Mouse (Mus musculus): Measurements from ENCODE around the gene Tcf19. TPM values are rescaled to one million over a fixed set of nuclear protein-coding genes. Genes with fewer than 3 reads are reported as not detected.
A peak's percentile ranks its signal among the peaks of the same experiment; 100 is the strongest.
"Not testable (repeated sequence)": the region's sequence is repeated elsewhere in the genome, so short reads cannot be mapped to it uniquely, and the experiment has no call there.

The Tcf19 gene
- polyA plus RNA-seq, 1 experiment from 2014 or later: 8.5 TPM

- 7% methylated on average over 25 of the region's 25 CpGs for WGBS
- H3K4me2 ChIP-seq (ENCODE audit: low read length): peak overlapping the region; percentile 96
- no peaks in the 10 kb centered on the region for H3K9me3 ChIP-seq (replicated peaks; ENCODE audit: control insufficient read depth, low read length, poor library complexity, severe bottlenecking)
- no peak overlapping the region for H3K27ac ChIP-seq (ENCODE audit: low read length)
- H3K9ac ChIP-seq (ENCODE audit: low read depth, low read length): peak overlapping the region; percentile 54
- no peaks in the 10 kb centered on the region for H3K36me3 ChIP-seq (ENCODE audit: control insufficient read depth, insufficient read depth, low read length)
- H3K4me1 ChIP-seq (ENCODE audit: control insufficient read depth, insufficient read depth, low read length): peaks cover 10% of the 10 kb centered on the region; the same call in 1 of the 2 replicates
- H3K4me3 ChIP-seq (ENCODE audit: low read depth, low read length): peak overlapping the region; percentile 63
- ATAC-seq: peak; percentile 56
- H3K27me3 ChIP-seq (ENCODE audit: control insufficient read depth, insufficient read depth, low read depth, low read length): no peaks in the 10 kb centered on the region
Measured at GRCm38 (mm10) chr17:35515911-35516640, 548 bp downstream of the Tcf19 start.

- no peaks in the 10 kb centered on the region for H3K36me3 ChIP-seq (ENCODE audit: control insufficient read depth, insufficient read depth, low read length)
- peaks cover 10% of the 10 kb centered on the region; the same call in 1 of the 2 replicates for H3K4me1 ChIP-seq (ENCODE audit: control insufficient read depth, insufficient read depth, low read length)
- no peaks in the 10 kb centered on the region for H3K27me3 ChIP-seq (ENCODE audit: control insufficient read depth, insufficient read depth, low read depth, low read length)
- H3K4me2 ChIP-seq (ENCODE audit: low read length): no peak overlapping the region
- no peak overlapping the region for H3K4me3 ChIP-seq (ENCODE audit: low read depth, low read length)
- no peak overlapping the region for H3K27ac ChIP-seq (ENCODE audit: low read length)
- no peak for ATAC-seq
- no peaks in the 10 kb centered on the region for H3K9me3 ChIP-seq (replicated peaks; ENCODE audit: control insufficient read depth, low read length, poor library complexity, severe bottlenecking)
- no peak overlapping the region for H3K9ac ChIP-seq (ENCODE audit: low read depth, low read length)
- 65% methylated on average over 6 of the region's 6 CpGs for WGBS
Measured at GRCm38 (mm10) chr17:35514756-35515155, 1.9 kb downstream of the Tcf19 start.

GRCm38 (mm10) chr17:35513886-35514285 is 2.7 kb downstream of the Tcf19 start:
- Histone ChIP-seq H3K9me3 (replicated peaks; ENCODE audit: control insufficient read depth, low read length, poor library complexity, severe bottlenecking) (no peaks in the 10 kb centered on the region), H3K4me1 (ENCODE audit: control insufficient read depth, insufficient read depth, low read length) (peaks cover 10% of the 10 kb centered on the region; the same call in 1 of the 2 replicates), H3K9ac (ENCODE audit: low read depth, low read length) (no peak overlapping the region), H3K4me3 (ENCODE audit: low read depth, low read length) (no peak overlapping the region), H3K36me3 (ENCODE audit: control insufficient read depth, insufficient read depth, low read length) (no peaks in the 10 kb centered on the region), H3K27ac (ENCODE audit: low read length) (no peak overlapping the region), H3K27me3 (ENCODE audit: control insufficient read depth, insufficient read depth, low read depth, low read length) (no peaks in the 10 kb centered on the region; the same call in 1 of the 2 replicates), H3K4me2 (ENCODE audit: low read length) (no peak overlapping the region)
- 9% methylated on average over 2 of the region's 2 CpGs for WGBS
- no peak for ATAC-seq

- Histone ChIP-seq H3K9ac (ENCODE audit: low read depth, low read length) (no peak overlapping the region), H3K36me3 (ENCODE audit: control insufficient read depth, insufficient read depth, low read length) (no peaks in the 10 kb centered on the region), H3K27ac (ENCODE audit: low read length) (no peak overlapping the region), H3K4me2 (ENCODE audit: low read length) (no peak overlapping the region), H3K27me3 (ENCODE audit: control insufficient read depth, insufficient read depth, low read depth, low read length) (no peaks in the 10 kb centered on the region; the same call in 1 of the 2 replicates), H3K4me1 (ENCODE audit: control insufficient read depth, insufficient read depth, low read length) (peaks cover 10% of the 10 kb centered on the region; the same call in 1 of the 2 replicates), H3K9me3 (replicated peaks; ENCODE audit: control insufficient read depth, low read length, poor library complexity, severe bottlenecking) (no peaks in the 10 kb centered on the region), H3K4me3 (ENCODE audit: low read depth, low read length) (no peak overlapping the region)
- 98% methylated on average over 7 of the region's 7 CpGs for WGBS
- no peak for ATAC-seq
Measured at GRCm38 (mm10) chr17:35512916-35513626, 3.6 kb downstream of the Tcf19 start.

GRCm38 (mm10) chr17:35509284-35509683 is 7.3 kb downstream of the Tcf19 start:
- no peak; the same call in 1 of the 2 replicates for ATAC-seq
- Histone ChIP-seq H3K4me2 (ENCODE audit: low read length) (no peak overlapping the region), H3K36me3 (ENCODE audit: control insufficient read depth, insufficient read depth, low read length) (no peaks in the 10 kb centered on the region), H3K27ac (ENCODE audit: low read length) (no peak overlapping the region), H3K9ac (ENCODE audit: low read depth, low read length) (no peak overlapping the region), H3K9me3 (replicated peaks; ENCODE audit: control insufficient read depth, low read length, poor library complexity, severe bottlenecking) (no peaks in the 10 kb centered on the region), H3K27me3 (ENCODE audit: control insufficient read depth, insufficient read depth, low read depth, low read length) (peaks cover 25% of the 10 kb centered on the region), H3K4me1 (ENCODE audit: control insufficient read depth, insufficient read depth, low read length) (no peaks in the 10 kb centered on the region), H3K4me3 (ENCODE audit: low read depth, low read length) (no peak overlapping the region)
- WGBS: 31% methylated on average over 8 of the region's 8 CpGs

GRCm38 (mm10) chr17:35508279-35508678 is 8.3 kb downstream of the Tcf19 start:
- not testable (repeated sequence) for H3K4me3 ChIP-seq (ENCODE audit: low read depth, low read length); H3K4me1 ChIP-seq (ENCODE audit: control insufficient read depth, insufficient read depth, low read length); H3K27ac ChIP-seq (ENCODE audit: low read length); ATAC-seq; H3K4me2 ChIP-seq (ENCODE audit: low read length); H3K9me3 ChIP-seq (replicated peaks; ENCODE audit: control insufficient read depth, low read length, poor library complexity, severe bottlenecking); H3K9ac ChIP-seq (ENCODE audit: low read depth, low read length); H3K36me3 ChIP-seq (ENCODE audit: control insufficient read depth, insufficient read depth, low read length)
- 56% methylated on average over 3 of the region's 5 CpGs for WGBS
- peaks cover 25% of the 10 kb centered on the region for H3K27me3 ChIP-seq (ENCODE audit: control insufficient read depth, insufficient read depth, low read depth, low read length)

- ATAC-seq: no peak
- H3K4me3 ChIP-seq (ENCODE audit: low read depth, low read length): no peak overlapping the region
- H3K36me3 ChIP-seq (ENCODE audit: control insufficient read depth, insufficient read depth, low read length): no peaks in the 10 kb centered on the region
- H3K4me1 ChIP-seq (ENCODE audit: control insufficient read depth, insufficient read depth, low read length): no peaks in the 10 kb centered on the region
- no peak overlapping the region for H3K4me2 ChIP-seq (ENCODE audit: low read length)
- H3K9me3 ChIP-seq (replicated peaks; ENCODE audit: control insufficient read depth, low read length, poor library complexity, severe bottlenecking): no peaks in the 10 kb centered on the region
- WGBS: 23% methylated on average over 13 of the region's 13 CpGs
- H3K9ac ChIP-seq (ENCODE audit: low read depth, low read length): no peak overlapping the region
- no peak overlapping the region for H3K27ac ChIP-seq (ENCODE audit: low read length)
- peaks cover 25% of the 10 kb centered on the region for H3K27me3 ChIP-seq (ENCODE audit: control insufficient read depth, insufficient read depth, low read depth, low read length)
Measured at GRCm38 (mm10) chr17:35507556-35508260, 8.9 kb downstream of the Tcf19 start.

- Histone ChIP-seq H3K27me3 (ENCODE audit: control insufficient read depth, insufficient read depth, low read depth, low read length) (peaks cover 25% of the 10 kb centered on the region), H3K27ac (ENCODE audit: low read length) (no peak overlapping the region), H3K9me3 (replicated peaks; ENCODE audit: control insufficient read depth, low read length, poor library complexity, severe bottlenecking) (no peaks in the 10 kb centered on the region), H3K4me3 (ENCODE audit: low read depth, low read length) (no peak overlapping the region), H3K9ac (ENCODE audit: low read depth, low read length) (no peak overlapping the region), H3K36me3 (ENCODE audit: control insufficient read depth, insufficient read depth, low read length) (no peaks in the 10 kb centered on the region), H3K4me2 (ENCODE audit: low read length) (no peak overlapping the region), H3K4me1 (ENCODE audit: control insufficient read depth, insufficient read depth, low read length) (no peaks in the 10 kb centered on the region)
- no peak for ATAC-seq
- 10% methylated on average over 10 of the region's 10 CpGs for WGBS
Measured at GRCm38 (mm10) chr17:35506881-35507280, 9.7 kb downstream of the Tcf19 start.

All from midbrain, embryonic 16.5 days (tissue).